Mouse (Mus musculus) cerebellum, adult 18-20 months (tissue): Measurements from ENCODE around the gene Hoxd9.

Experiments
- DNase-seq, 2 experiments: peaks; one replicate each; pipeline ENCODE4 v3.0.0; 2021

Gene Hoxd9

DNA sequence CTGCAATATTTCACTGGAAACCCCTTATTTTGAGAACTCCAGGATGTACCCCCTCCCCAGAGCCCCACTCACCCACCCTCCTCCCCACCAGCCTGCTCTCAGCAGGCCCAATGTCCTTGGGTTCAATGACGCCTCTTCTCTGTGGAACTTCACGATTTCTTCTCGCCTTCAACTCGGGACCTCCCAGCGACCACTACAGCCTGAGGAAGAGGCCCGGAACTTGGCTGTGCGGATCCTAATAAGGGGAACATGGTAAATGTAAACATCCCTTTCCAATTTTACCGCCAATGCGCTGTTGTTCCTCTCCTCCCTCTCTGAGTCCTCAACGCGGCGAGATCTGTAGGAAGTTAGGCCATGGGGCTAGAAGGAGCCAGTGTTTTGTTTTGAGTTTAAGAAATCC, 13.4 kb upstream of the Hoxd9 start:
- no peak for DNase-seq

DNA sequence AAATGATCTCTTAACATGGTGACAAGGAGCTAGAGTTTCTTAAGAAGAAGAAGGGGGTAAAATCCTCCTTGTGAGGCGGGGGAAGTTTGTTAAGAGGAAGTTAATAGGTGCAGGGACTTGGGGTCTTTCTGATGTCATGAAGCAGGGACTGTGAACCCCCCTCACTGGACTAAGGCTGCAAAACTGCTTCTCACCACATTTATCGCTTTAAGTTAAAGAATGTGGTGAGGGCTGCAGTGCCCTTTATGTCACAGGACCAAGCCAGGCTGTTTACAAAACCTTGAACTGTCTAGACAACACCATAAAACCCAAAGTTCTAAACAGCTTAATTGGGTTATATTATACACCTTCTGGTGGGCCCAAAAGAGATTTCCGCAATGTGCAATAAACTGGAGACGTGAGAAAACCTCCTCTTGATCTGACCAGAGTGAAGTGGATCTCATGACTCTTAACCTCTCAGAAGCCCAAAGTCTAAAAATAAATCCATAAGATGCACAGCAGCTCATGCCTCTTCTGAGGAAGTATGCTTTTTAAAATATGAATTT, 12.4 kb upstream of the Hoxd9 start:
- DNase-seq = no peak

DNA sequence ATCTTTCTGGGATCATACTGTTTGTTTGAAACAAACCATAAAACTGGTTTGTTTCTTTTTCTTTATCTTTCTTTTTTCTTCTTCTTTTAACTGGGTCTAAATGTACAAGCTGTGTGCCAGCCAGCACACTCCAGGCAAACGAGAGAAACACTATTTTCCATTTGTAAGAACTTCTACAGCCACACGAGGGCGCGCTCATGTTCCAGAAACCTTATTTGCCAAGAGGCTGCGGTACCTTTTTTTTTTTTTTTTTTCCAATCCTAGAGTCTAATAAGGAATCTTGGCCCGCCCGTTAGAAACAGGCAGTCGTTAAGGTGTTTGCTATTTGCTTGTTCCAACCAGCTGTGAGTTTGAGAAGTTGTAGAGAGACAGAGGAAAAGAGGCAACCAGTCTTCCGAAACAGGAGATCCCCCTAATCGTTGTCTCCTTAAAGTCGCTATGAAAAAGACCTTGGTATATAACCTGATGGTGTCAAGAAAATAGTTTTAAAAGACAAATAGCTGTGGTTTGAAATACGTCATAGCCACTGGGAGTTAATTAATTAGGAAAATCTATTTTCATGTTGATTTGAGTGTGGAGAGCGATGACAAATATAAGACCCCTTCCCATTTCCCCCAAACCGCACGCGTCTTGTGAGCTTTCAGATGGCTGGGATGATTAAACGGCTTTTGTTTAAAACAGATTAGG, 11.1 kb upstream of the Hoxd9 start:
- DNase-seq = peak in 1 of 2 experiments; percentile 25

DNA sequence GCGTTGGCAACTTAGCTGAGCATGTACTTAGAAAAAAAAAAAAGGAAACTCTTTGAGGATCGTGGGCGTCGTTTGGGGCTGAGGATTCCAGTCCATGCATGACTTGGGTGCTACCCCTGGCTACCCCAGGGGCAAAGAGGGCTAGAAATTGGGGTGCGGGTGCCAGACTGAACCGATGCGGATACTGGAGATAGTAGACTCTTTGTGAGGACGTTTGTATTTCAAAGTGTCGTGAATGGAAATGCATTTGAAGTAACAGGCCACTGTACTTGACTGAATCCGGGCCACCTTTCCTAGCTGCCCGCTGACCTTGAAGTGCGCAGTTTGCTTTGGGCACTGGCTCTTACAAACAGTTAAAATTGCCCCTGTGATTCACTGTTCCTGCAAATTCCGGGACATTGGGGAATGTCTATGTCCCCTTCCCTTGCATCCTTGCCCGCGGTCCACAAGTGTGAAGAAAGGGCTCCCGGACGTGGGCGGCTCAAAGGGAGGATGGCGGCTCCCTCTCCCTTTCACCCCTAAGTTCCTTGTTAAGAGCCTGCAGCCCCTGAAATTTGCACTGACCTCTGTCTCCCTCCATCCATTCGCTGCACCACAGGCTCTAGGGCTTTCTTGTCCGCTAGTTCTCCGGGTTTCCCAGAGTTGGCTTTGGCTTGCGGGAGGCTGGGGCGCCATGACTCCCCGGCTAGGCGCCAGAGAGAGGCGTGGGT, 10.4 kb upstream of the Hoxd9 start:
- DNase-seq = no peak

DNA sequence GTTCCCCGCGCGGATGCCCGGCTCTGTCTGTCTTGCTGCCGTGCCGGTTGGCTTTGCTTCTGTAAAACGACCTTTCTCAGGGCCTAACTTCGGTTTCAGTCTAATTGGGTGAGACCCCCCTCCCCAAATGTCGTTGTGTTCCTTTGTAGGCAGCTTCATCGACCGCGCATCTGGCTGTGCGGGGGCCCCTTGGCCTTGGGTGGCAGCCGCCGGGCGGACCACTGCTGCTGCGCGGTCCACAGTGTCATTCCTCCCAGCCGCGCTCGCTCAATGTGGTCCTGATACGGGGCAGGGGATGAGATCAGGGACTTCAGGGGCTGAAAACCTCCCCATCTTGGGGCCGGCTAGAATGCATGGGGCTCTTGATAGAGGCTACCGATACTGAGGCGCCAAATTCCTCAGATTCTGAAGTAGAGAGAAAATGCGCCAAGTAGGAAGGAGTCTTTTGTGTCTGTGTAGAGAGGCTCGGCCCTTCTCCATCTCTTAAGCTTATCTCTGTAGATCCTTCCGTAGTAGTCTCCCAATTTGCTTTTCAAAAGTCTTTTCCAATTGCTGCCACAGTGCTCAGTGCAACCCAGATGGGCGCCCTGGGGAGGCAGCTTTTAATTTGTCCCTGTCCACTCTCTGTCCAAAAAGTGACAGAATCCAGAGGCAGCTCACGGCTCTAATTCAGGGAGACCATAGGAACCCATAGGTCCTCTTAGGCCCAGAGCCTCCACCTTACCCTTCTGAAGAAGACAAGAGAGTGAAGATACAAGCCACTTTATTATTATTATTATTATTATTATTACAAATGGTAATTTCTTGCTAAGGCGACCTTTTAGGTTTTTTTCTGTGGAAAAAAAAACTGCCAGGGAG, 9.6 kb upstream of the Hoxd9 start:
- DNase-seq = no peak

DNA sequence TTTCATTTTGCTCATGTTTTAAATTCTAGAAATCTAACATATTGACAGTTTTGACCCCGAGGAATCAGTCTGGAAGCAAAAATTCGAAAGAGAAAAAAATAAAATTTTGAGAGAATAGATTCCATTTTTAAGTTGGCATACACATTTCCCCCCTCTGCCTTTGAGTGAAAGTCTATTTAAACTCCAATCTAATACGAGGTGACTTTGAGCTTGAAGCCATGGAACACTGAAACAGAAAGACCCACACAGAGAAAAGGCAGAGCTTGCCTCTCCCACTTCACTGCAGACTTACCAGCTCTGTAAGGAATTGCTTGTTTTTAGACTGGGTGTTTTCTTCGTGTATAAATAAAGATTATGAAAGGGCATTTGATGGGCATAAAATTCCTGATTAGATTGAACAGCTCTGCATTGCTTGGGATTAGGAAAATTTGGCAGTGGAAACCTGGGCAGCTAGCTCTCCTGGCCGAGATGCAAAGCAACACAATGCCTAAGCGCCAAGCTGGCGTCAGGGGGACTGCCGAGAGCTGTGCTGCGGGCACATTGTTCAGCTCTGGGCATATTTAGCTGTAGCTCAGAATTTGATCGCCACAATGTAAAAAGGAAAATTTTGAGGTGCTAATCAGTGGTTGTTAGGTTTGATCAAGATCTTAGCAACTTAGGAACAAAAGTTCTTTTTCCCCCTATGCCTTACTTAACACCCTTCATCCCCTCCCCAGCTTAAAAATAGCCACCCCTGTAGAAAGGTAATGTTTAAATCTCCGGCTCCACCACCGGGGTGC, 8.5 kb upstream of the Hoxd9 start:
- DNase-seq = no peak

DNA sequence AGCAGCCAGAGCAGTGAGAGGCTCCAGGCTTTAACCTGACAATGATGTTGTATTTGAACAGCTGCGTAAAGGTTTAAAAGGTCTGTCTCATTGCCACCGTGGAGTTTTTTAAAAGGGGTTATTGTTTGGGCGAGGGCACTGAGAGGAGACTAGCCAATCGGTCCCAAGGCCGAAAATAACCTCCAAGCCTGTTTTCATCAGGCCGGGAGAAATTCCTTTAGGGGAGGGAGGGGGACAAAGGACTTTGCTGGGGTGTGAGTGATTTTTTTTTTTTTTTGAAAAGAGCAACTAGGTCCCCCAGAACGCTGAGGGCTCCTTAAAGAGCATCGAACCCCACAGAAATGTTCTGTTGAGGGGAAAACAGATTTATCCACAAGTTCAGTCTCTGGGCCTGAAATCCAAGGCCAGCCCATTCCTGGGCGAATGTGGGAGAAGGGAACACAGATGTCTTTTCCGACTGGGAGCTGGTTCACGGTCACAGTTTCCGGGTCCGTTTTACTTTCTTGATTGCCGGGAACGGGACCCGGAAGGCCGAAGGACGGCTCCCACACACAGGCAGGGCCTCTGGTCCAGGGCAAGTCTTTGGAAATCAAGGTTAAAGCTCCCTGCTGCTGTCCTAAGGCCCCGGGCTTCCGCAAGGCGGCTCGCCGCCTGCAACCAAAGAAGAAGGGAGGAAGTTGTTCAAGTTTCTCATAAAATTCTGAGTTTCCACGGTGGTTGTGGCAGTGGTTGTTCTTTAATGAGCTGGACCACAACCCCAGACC, 7.8 kb upstream of the Hoxd9 start:
- no peak for DNase-seq

DNA sequence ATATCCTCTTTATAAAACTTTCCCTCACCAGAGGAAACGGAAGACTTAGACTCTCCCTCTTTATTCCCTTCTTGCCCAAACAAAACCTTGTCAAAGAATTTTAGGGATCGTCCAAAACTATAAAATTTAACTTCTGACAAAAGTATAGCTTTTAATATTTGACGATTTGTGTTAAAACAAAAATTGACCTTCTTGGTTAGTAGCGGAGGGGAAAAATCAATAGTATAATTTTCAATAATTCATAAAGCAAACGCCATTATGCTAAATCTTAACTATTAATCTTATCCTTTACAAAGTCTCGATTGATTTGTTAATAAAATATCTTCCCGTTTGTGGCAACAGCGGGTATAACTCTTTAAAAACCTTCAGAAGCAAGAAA, 7.2 kb upstream of the Hoxd9 start:
- DNase-seq = no peak

DNA sequence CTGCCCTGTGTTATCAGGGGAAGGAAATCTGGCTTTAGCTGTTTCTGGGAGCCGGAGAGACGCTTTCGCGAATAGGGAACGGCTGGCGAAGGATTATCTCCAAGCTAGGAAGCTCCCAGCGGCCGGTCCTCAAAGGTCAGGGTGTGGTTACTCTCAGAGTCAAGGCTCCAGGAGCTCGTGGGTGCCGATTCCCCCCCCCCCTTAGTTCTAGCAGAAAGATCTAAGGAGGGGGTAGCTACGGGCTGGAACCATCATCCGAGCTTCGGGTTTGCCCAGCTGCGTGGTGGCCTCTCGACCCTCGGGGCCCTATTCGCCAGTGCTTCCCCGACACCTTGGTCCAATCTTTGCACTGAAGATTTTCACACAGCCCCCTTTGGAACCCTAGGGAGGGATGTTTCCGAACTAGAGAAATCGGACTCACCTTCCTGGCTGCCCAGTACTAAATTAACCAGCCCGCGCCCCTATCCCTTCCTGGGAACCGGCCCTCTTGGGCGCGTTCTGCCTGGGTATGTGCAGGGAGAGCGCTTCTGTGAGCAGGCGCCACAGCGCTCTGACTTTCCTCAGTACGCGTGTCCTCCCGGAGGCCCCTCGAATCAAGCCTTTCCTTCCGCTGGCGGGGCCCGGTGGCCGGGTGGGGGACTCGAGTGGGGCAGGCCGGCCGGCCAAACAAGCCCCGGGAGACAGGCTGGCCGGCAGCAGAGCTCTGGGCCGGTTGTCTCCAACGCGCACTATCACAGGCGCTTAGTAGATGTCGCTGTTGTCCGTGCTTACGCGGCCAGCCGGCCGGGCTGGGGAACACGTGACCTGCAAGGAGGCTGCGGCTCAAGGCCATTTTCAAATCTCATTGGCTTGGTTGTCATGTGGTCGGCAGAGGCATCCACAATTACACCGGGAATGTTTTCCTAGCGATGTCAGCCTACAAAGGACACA, 6.2 kb upstream of the Hoxd9 start, which contains the start of gene Hoxd10:
Hoxd10 (plus strand) TSS at position 903 of the 930 bp plus-strand sequence.
- no peak for DNase-seq

DNA sequence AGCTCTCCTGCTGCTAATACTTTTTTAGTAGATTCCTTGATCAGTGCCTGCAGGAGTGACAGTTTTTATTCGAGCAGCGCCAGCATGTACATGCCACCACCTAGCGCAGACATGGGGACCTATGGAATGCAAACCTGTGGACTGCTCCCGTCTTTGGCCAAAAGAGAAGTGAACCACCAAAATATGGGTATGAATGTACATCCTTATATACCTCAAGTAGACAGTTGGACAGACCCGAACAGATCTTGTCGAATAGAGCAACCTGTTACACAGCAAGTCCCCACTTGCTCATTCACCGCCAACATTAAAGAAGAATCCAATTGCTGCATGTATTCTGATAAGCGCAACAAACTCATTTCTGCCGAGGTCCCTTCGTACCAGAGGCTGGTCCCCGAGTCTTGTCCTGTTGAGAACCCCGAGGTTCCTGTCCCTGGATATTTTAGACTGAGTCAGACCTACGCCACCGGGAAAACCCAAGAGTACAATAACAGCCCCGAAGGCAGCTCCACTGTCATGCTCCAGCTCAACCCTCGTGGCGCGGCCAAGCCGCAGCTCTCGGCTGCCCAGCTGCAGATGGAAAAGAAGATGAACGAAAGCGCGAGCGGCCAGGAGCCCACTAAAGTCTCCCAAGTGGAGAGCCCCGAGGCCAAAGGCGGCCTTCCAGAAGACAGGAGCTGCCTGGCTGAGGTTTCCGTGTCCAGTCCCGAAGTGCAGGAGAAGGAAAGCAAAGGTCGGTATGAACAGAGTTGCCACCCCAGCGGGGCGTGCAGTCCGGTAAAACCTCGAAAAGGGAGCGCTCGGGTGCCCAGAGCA, 5.3 kb upstream of the Hoxd9 start:
- DNase-seq = no peak

DNA sequence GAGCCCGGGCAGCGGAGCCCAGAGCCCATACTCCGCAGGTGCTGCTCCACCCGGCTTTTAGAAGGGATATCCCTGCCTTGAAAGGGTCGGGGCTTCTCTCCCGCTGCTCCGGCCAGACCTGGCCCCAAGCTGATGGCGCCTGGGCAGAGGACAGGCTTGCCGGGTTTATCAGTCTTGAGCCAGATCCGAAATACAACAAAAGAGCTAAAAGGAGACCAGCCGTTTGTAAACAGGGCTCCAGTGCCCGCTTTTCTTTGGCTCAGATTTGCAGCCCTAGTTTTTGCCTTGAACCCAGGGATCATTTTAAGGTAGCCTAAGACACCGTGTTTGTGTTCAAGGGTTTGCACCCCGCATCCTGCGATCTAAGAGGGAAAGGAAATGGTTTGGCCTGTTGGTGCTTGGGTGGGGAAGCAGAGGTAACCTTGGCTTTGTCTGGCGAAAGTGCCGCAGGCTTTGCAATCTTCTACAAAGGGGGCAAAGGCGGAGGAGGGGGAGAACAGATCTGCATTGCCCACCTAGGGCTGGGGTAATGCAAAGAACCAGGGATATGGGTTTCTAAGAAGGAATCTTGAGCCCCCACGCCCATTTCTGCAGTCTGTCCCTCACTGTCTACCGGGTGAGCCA, 4.6 kb upstream of the Hoxd9 start:
- no peak for DNase-seq

DNA sequence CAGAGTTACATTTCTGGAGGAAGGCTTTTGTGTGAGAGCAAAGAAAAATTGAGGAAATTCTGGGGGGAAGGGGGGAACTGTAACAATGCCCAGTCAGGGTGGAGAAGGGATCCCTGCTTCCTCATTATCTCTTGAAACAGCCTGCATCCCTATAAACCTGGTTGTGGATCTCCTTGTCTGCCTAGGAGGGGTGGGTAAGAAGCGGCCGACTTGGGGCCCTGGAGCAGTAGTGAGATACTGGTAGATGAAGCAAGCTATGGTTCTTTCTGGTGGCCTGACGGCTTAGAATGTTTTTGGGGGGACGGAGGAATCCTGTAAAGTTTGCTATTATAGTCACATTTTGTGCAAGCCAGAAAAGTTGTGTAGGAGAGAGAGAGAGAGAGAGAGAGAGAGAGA, 4.1 kb upstream of the Hoxd9 start:
- DNase-seq = no peak

DNA sequence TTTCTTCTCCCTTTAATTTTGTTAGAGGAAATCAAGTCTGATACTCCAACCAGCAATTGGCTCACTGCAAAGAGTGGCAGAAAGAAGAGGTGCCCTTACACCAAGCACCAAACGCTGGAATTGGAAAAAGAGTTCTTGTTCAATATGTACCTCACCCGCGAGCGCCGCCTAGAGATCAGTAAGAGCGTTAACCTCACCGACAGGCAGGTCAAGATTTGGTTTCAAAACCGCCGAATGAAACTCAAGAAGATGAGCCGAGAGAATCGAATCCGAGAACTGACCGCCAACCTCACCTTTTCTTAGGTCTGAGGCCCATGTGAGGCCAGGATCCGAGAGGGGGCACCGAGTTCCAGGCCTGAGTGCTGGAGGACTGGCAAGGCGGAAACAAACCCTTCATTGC, 3.5 kb upstream of the Hoxd9 start:
- DNase-seq = no peak

DNA sequence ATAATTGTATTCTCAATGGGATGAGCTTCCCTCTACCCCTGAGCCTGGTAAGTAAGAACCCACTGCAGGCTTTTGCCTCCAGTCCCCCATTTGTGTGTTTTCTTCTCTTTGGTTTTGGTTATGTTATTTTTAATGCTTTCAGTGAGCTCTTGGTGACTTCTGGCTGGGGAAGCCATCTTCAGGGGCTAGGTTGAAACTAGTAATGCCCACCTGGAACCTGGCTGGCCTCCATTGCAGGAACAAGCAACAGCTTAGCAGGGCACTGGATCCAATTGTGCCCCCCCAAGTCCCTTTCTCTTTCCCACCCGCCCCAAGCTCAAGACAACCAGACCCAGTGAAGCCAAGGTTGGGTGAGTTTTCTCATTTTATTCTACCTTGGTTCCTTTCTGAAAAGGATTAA, 2.1 kb upstream of the Hoxd9 start:
- DNase-seq = no peak

DNA sequence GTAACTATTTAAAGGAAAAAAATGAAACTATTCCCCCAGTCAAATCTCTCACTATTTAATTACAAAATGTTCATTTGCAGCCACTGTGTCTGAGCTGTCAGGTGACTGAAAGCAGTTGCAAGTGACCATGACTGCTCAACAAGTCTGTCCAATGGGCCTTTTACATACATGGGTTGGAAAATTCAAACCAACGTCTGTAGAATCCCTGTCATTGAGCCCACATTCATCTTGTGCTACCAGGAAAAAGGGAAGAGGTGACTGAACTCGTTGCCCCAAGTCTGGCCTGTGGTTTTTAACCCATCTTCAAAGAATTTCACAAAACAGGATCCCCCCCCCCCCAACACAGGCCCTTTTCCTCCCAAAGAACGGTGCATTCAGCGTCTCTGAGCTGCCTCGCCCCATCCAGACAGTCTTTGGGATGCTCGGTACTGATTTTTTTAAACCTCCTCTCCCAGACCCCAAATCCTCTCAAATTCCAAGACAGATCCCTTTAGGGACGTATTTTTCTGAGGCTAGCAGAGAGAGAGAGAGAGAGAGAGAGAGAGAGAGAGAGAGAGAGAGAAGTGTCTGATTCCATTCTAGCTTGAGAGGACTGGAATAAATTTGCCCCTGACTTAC, 1.6 kb upstream of the Hoxd9 start:
- no peak for DNase-seq

DNA sequence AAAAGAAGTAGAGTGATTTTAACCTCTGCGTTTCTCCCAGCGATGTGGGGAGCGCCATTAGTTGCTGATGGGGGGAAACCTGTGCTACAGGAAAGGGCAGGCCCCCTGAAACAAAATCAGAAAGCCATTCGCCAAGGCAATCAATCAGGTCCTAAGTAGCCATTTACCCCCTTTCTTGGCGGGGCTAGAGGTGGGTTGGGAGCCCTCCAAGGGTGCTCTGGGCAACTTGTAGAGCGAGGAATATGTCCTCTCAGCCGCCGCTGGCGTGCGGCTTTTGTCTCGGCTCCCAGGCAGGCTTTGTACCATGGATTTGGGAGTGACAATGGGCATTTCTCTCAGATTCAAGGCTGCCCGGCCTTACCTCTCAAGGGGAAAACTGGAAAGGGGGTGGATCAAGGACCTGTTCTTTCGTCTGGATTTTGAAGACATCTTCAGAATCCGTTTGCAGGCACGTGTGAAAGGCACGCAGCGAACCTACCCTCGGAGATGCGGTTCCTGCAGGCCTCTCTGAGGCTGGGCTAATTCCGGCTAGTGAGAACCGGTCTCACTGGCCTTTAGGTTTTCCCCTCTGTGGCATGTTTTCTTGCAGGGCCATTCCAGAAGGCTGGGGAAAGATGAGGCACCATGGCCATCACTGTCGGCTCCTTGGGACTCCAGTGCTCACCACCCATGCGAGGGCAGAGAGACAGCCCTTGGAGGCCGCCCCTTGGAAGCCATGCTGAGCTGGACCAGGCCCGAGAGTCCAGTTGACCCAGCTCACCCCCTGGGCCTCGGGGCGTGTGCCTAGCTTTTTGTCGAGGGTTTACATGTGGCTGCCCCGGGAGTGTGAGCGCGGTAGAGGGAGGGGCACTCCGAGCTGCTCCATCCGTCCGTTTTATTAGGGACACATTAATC, 838 bp upstream of the Hoxd9 start:
- DNase-seq = no peak

DNA sequence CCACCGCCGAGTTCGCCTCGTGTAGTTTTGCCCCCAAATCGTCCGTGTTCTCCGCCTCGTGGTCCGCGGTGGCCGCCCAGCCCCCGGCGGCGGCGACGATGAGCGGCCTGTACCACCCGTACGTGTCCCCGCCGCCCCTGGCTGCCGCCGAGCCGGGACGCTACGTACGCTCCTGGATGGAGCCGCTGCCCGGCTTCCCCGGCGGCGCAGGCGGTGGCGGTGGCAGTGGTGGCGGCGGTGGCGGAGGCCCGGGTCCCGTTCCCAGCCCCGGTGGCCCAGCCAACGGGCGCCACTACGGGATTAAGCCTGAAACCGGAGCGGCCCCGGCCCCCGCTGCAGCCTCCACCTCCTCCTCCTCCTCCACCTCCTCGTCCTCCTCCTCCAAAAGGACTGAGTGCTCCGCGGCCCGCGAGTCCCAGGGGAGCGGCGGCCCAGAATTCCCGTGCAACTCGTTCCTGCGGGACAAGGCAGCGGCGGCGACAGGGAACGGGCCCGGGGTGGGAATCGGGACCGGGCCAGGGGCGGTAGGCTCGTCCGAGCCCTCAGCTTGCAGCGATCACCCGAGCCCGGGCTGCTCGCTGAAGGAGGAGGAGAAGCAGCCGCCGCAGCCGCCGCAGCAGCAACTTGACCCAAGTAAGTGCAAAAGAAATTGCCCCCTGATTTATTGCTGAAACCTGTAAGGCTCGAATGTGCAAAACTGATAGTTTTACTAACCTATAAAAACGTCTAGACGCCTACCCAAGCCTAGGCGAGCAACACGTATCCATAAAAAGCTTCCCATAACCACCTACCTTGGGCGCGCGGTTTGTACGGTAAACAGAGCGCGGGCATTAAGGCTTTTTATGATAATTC, 900 bp downstream of the Hoxd9 start:
- DNase-seq = no peak
